Mouse (Mus musculus) ovary, adult 2 months (tissue): ENCODE measurements around the gene Peli2. TPM values are rescaled to one million over a fixed set of nuclear protein-coding genes. Genes with fewer than 3 reads are reported as not detected.

Experiments
- polyA plus RNA-seq: library from polyadenylated mRNA; depleted of rRNA; stranded (reverse); fragments of >200 nt; gene quantifications from 2 replicates; pipeline ENCODE4 v1.2.3, GENCODE M21; 2012; rRNA removed

The Peli2 gene
- polyA plus RNA-seq = 41.6 and 69.5 TPM in 2 replicates

DNA sequence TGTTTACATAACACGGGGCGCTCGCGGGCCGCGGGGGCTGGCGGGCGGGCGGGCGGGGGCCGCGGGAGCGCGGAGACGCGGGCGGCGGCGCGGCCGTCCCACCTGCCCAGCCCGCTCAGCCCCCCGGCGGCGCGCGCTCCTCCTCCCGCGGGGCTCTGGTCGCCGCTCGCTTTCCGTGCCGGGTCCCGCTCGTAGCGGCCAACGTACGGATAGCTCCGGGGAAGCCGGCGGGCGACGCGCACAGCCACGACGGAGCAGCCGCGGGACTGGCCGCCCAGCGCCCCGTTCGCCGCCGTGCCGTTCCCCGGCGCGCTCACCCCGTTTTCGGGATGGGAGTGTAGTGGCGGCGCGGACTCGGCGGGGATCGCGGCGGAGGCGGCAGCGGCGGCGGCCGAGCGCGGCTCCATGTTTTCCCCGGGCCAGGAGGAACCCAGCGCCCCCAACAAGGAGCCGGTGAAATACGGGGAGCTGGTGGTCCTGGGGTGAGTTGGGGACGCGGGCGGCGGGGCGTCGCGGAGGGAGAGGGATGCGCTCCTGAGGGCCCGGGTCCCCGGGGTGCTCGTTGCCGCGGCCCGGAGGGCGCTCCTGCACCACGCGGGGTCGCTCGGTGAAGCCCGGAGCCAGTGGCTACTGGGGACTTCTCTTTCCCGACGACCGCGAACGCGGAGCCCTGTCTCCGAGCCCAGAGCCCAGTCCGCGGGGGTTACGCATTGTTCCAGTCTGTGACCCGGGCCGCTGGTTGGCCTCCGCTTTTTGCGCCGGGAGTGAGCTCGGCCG lies at the start of gene Peli2:
Gene Peli2, plus strand, starts transcription at position 72 of the 777 bp plus-strand sequence.

